Mouse (Mus musculus) megakaryocyte, embryonic 14.5 days (primary cell): ENCODE results near the gene Gm18596. TPM values are rescaled to one million over a fixed set of nuclear protein-coding genes. Genes with fewer than 3 reads are reported as not detected.
A peak's percentile ranks its signal among the peaks of the same experiment; 100 is the strongest.

ENCODE experiments used
- H3K27me3 ChIP-seq: replicated peaks from 2 replicates; pipeline ENCODE3; 2012; ENCODE audit warnings: inconsistent platforms
- H3K36me3 ChIP-seq: replicated peaks from 2 replicates; pipeline ENCODE3; 2012; ENCODE audit warnings: low read length, inconsistent platforms, mixed read lengths
- H3K4me1 ChIP-seq: 2 replicates; pipeline ENCODE4 v1.6.1; 2012; ENCODE audit warnings: inconsistent platforms
- H3K4me3 ChIP-seq: replicated peaks from 2 replicates; pipeline ENCODE3; 2012; ENCODE audit warnings: moderate library complexity, mild to moderate bottlenecking, inconsistent platforms
- H3K9me3 ChIP-seq: 2 replicates; pipeline ENCODE4 v1.6.1; 2012; ENCODE audit warnings: inconsistent platforms
- FLI1 ChIP-seq: IDR thresholded peaks from 2 replicates; pipeline ENCODE4 v1.6.1; 2012; ENCODE audit warnings: low read length, inconsistent platforms, mixed read lengths
- GATA1 ChIP-seq: IDR thresholded peaks from 3 replicates; pipeline ENCODE4 v1.6.1; 2012; ENCODE audit warnings: mixed read lengths, low read length, inconsistent platforms, borderline replicate concordance
- polyA plus RNA-seq: library from polyadenylated mRNA; stranded (reverse); fragments of >175 nt; gene quantifications from 2 replicates; pipeline ENCODE4 v1.2.3, GENCODE M21; 2012; ENCODE audit warnings: low replicate concordance; ENCODE audit not compliant: insufficient read depth

The Gm18596 gene
- polyA plus RNA-seq, 1 experiment = not detected

GRCm38 (mm10) chr10:77706326-77706725 is 36.1 kb downstream of the Gm18596 start, which contains the start of gene Gm10272:
Gene Gm10272 (plus strand): TSS chr10:77706626.
- Histone ChIP-seq H3K27me3 (peaks cover 42% of the 10 kb centered on the region), H3K4me3 (peak within 1 kb of the TSS; percentile 42)

GRCm38 (mm10) chr10:77697133-77697532 is 45.3 kb downstream of the Gm18596 start, which contains the start of gene Gm9508:
Gene Gm9508 (minus strand): TSS chr10:77697233.
- H3K27me3 ChIP-seq = peaks cover 59% of the 10 kb centered on the region

More at GRCm38 (mm10) chr10:77706326-77706725, 36.1 kb downstream of the Gm18596 start, which contains the start of gene Gm10272:
- Histone ChIP-seq H3K4me1 (peaks cover 16% of the 10 kb centered on the region), H3K36me3 (no peaks in the 10 kb centered on the region), H3K9me3 (peaks cover 23% of the 10 kb centered on the region)
- no peak for TF ChIP-seq FLI1

More at GRCm38 (mm10) chr10:77697133-77697532, 45.3 kb downstream of the Gm18596 start, which contains the start of gene Gm9508:
- Histone ChIP-seq H3K4me3 (no peak within 1 kb of the TSS), H3K4me1 (no peaks in the 10 kb centered on the region; the same call in 1 of the 2 replicates), H3K9me3 (peaks cover 22% of the 10 kb centered on the region), H3K36me3 (no peaks in the 10 kb centered on the region)
- TF ChIP-seq GATA1 = no peak

Other genes with a start within 250 kb of the Gm18596 start
- 19.5 and 88.9 TPM in 2 replicates for gene Fam207a, start 226.9 kb downstream of the Gm18596 start, polyA plus RNA-seq
- gene Itgb2, start 212.4 kb downstream of the Gm18596 start, polyA plus RNA-seq = 35.5 and 120 TPM in 2 replicates
- gene Pttg1ip, start 160.9 kb downstream of the Gm18596 start, polyA plus RNA-seq = 284 and 814 TPM in 2 replicates
- 11.6 and 90.7 TPM in 2 replicates for gene Sumo3, start 136.5 kb downstream of the Gm18596 start, polyA plus RNA-seq
- 9.0 and 23.2 TPM in 2 replicates for gene Gm49325, start 136.4 kb downstream of the Gm18596 start, polyA plus RNA-seq
- 14.2 and 28.4 TPM in 2 replicates for gene Ube2g2, start 120.4 kb downstream of the Gm18596 start, polyA plus RNA-seq
- gene Tspear, start 56.1 kb downstream of the Gm18596 start, polyA plus RNA-seq = 1.0 and 1.3 TPM in 2 replicates
- not detected in 2 replicates for gene Gm19402, start 51.9 kb downstream of the Gm18596 start, polyA plus RNA-seq
- gene Gm9508, start 45.4 kb downstream of the Gm18596 start, polyA plus RNA-seq = not detected in 2 replicates
- gene Gm10272, start 36.0 kb downstream of the Gm18596 start, polyA plus RNA-seq = not detected in 2 replicates
- not detected in 2 replicates for gene Gm10024, start 31.2 kb downstream of the Gm18596 start, polyA plus RNA-seq
- not detected in 2 replicates for gene Gm10142, start 26.8 kb downstream of the Gm18596 start, polyA plus RNA-seq
- gene Krtap12-1, start 22.0 kb downstream of the Gm18596 start, polyA plus RNA-seq = not detected in 2 replicates
- not detected in 2 replicates for gene Gm10100, start 16.2 kb downstream of the Gm18596 start, polyA plus RNA-seq
- not detected in 2 replicates for gene Gm9736, start 8.7 kb upstream of the Gm18596 start, polyA plus RNA-seq
- not detected in 2 replicates for gene Gm3233, start 17.0 kb upstream of the Gm18596 start, polyA plus RNA-seq
- not detected in 2 replicates for gene Gm3238, start 28.7 kb upstream of the Gm18596 start, polyA plus RNA-seq
- not detected in 2 replicates for gene Gm7138, start 34.3 kb upstream of the Gm18596 start, polyA plus RNA-seq
- not detected in 2 replicates for gene Gm3250, start 39.9 kb upstream of the Gm18596 start, polyA plus RNA-seq
- not detected in 2 replicates for gene Gm7137, start 45.6 kb upstream of the Gm18596 start, polyA plus RNA-seq
- not detected in 2 replicates for gene Gm9639, start 52.4 kb upstream of the Gm18596 start, polyA plus RNA-seq
- not detected in 2 replicates for gene Gm19668, start 56.5 kb upstream of the Gm18596 start, polyA plus RNA-seq
- not detected in 2 replicates for gene Gm9507, start 69.2 kb upstream of the Gm18596 start, polyA plus RNA-seq
- not detected in 2 replicates for gene Gm2696, start 72.0 kb upstream of the Gm18596 start, polyA plus RNA-seq
- gene Krtap10-4, start 84.5 kb upstream of the Gm18596 start, polyA plus RNA-seq = not detected in 2 replicates
- gene Krtap10-10, start 93.3 kb upstream of the Gm18596 start, polyA plus RNA-seq = not detected in 2 replicates
- gene Gm36176, start 104.2 kb upstream of the Gm18596 start, polyA plus RNA-seq = not detected in 2 replicates
- gene Gm10318, start 110.2 kb upstream of the Gm18596 start, polyA plus RNA-seq = not detected in 2 replicates
- gene Gm3285, start 119.3 kb upstream of the Gm18596 start, polyA plus RNA-seq = not detected in 2 replicates
- 0.03 TPM in 1 of 2 replicates, not detected in the other for gene Lrrc3, start 159.9 kb upstream of the Gm18596 start, polyA plus RNA-seq
- 2.7 TPM in 1 of 2 replicates, not detected in the other for gene Trpm2, start 227.9 kb upstream of the Gm18596 start, polyA plus RNA-seq
- gene 1810043G02Rik, start 235.9 kb upstream of the Gm18596 start, polyA plus RNA-seq = 10.0 and 22.2 TPM in 2 replicates